23 mouse cellular contexts compared by ENCODE assay signal in the genomic region with DNA sequence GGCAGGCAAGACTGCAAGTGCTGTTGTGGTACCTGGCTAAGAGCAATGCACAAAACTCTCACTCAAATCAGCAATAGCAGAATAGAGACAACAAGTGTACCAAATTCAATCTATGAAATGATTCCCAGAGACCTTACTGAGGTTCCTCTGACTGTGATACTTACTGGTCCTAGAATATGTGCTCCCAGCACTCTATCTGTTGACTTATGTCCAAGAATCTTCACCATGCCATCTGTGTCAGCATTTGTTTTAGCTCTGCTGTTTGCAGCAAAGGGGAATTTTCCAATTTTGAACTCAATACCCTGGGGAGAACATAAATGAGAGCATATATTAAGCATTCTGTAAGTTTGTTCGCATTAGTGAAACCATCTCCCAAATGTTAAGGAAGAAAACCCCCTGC. TPM values are rescaled to one million over a fixed set of nuclear protein-coding genes. Genes with fewer than 3 reads are reported as not detected.
DNase-seq lines count a peak whose midpoint lies in the region; ATAC-seq lines count a peak whose summit lies in the region.
"Had no signal": no experiment of that assay in that cellular context is flagged by ENCODE, and none has a peak within 500 bp of the region (broad histone marks: within the 10 kb centered on the region; RNA-seq: fewer than 3 reads in every experiment).

No protein-coding gene starts in this region.

- no peak overlapping the region for H3K27ac ChIP-seq in kidney, embryonic 16.5 days (ENCODE audit: low read length)
- H3K27ac ChIP-seq: forebrain, embryonic 10.5 days; forebrain, embryonic 13.5 days; gastrocnemius, adult 2 months; hindbrain, embryonic 10.5 days; hindbrain, embryonic 13.5 days; intestine, embryonic 15.5 days had no signal

- peak; percentile 89 for ATAC-seq in cerebellum, adult (ENCODE audit: insufficient number of reproducible peaks, low FRiP score, low TSS enrichment)
- no peak for ATAC-seq in kidney, embryonic 16.5 days (ENCODE audit: low FRiP score, low TSS enrichment)
- ATAC-seq: activated CD4-positive, CD25-positive, alpha-beta regulatory T cell, adult 4 months; forebrain, embryonic 13.5 days; forebrain, embryonic 16.5 days; hindbrain, embryonic 16.5 days; intestine, embryonic 15.5 days had no signal

- no peak overlapping the region for H3K4me2 ChIP-seq in kidney, embryonic 16.5 days (replicated peaks; ENCODE audit: low read depth, low read length)
- H3K4me2 ChIP-seq: forebrain, embryonic 13.5 days; heart, embryonic 11.5 days; hindbrain, embryonic 13.5 days; intestine, embryonic 15.5 days had no signal

- H3K9ac ChIP-seq in kidney, embryonic 16.5 days (replicated peaks; ENCODE audit: low read length): no peak overlapping the region
- H3K9ac ChIP-seq: forebrain, embryonic 13.5 days; hindbrain, embryonic 13.5 days; intestine, embryonic 15.5 days had no signal

- WGBS in kidney, embryonic 16.5 days: 94% methylated on average over 1 of the region's 1 CpGs

- no peak overlapping the region for H3K4me3 ChIP-seq in kidney, embryonic 16.5 days (ENCODE audit: low read length)
- H3K4me3 ChIP-seq: forebrain, embryonic 10.5 days; forebrain, embryonic 13.5 days; gastrocnemius, adult 2 months; hindbrain, embryonic 10.5 days; hindbrain, embryonic 13.5 days; intestine, embryonic 15.5 days had no signal

- peaks cover 60% of the 10 kb centered on the region for H3K36me3 ChIP-seq in kidney, embryonic 16.5 days (ENCODE audit: insufficient read depth, low read length)

- no peaks in the 10 kb centered on the region for H3K9me3 ChIP-seq in kidney, embryonic 16.5 days (ENCODE audit: low read length)
- H3K9me3 ChIP-seq: forebrain, embryonic 10.5 days; forebrain, embryonic 13.5 days; hindbrain, embryonic 10.5 days; hindbrain, embryonic 13.5 days; intestine, embryonic 15.5 days had no signal

- H3K27me3 ChIP-seq in kidney, embryonic 16.5 days (ENCODE audit: insufficient read depth, low read length): no peaks in the 10 kb centered on the region
- H3K27me3 ChIP-seq: forebrain, embryonic 13.5 days; hindbrain, embryonic 13.5 days; intestine, embryonic 15.5 days had no signal

- no peaks in the 10 kb centered on the region for H3K4me1 ChIP-seq in kidney, embryonic 16.5 days (ENCODE audit: insufficient read depth, low read length)
- H3K4me1 ChIP-seq: forebrain, embryonic 10.5 days; forebrain, embryonic 13.5 days; hindbrain, embryonic 10.5 days; hindbrain, embryonic 13.5 days; intestine, embryonic 15.5 days had no signal

- DNase-seq in cerebellum, postnatal 10 days: no peak
- peak; percentile 16 to 54 for DNase-seq in layer of hippocampus, adult 18-20 months (ENCODE audit: low spot score in 2 of 2)
- DNase-seq in layer of hippocampus, postnatal 10 days (ENCODE audit: low spot score in 2 of 2): no peak
- DNase-seq in cerebellum, adult 9-10 months: peak; percentile 80
- DNase-seq: adrenal gland, adult 8-10 months; adrenal gland, postnatal 25 days; gastrocnemius, adult 2 months; gastrocnemius, postnatal 14 days; kidney, adult 11 months had no signal

RNA-seq across cellular contexts. Expression of a gene that starts 18.0 kb away (rescaled TPM):
- 100 to 1,000 TPM; 101 to 105 TPM for total RNA-seq in layer of hippocampus, adult 18-20 months (2021)
- 100 to 1,000 TPM; 113 to 125 TPM for total RNA-seq in layer of hippocampus, postnatal 10 days (2021)
- polyA plus RNA-seq in kidney, embryonic 16.5 days (2015; fragmentation: Nextera tagmentation; extraction: Ambion mirVana): 147 and 154 TPM in 2 replicates

RNA-seq across cellular contexts. Expression of a gene that starts 57.4 kb away (rescaled TPM):
- under 1 TPM; 0.20 to 0.30 TPM for total RNA-seq in layer of hippocampus, adult 18-20 months (2021)
- total RNA-seq in layer of hippocampus, postnatal 10 days (2021): under 1 TPM; 0.39 to 0.62 TPM
- polyA plus RNA-seq in kidney, embryonic 16.5 days (2015; fragmentation: Nextera tagmentation; extraction: Ambion mirVana): 0.07 and 0.08 TPM in 2 replicates
- total RNA-seq: ES-E14; gastrocnemius, adult 2 months; gastrocnemius, postnatal 14 days; gastrocnemius, postnatal 4 days had no signal
- polyA plus RNA-seq: embryonic facial prominence, embryonic 11.5 days; forebrain, embryonic 10.5 days; hindbrain, embryonic 13.5 days had no signal

Comparison
In these comparisons a context has a peak if more than half of its experiments do, and no peak if none do; other contexts are left out.
1. DNase-seq: peak in layer of hippocampus, adult 18-20 months (2 of 2) and cerebellum, adult 9-10 months (single experiment); none in cerebellum, postnatal 10 days (0 of 2) and layer of hippocampus, postnatal 10 days (0 of 2).